Mouse (Mus musculus) C2C12 (cell line): ENCODE data around the gene Hes1. TPM values are rescaled to one million over a fixed set of nuclear protein-coding genes. Genes with fewer than 3 reads are reported as not detected.

ENCODE experiments used
- H3K27me3 ChIP-seq: one replicate; pipeline ENCODE4 v1.6.1; 2011; ENCODE audit not compliant: control insufficient read depth, insufficient read depth, insufficient read length
- H3K36me3 ChIP-seq: one replicate; pipeline ENCODE4 v1.6.1; 2011; ENCODE audit not compliant: control insufficient read depth, insufficient read depth
- H3K4me3 ChIP-seq: one replicate; pipeline ENCODE4 v1.5.1; 2011; ENCODE audit warnings: mild to moderate bottlenecking, control low read depth; ENCODE audit not compliant: poor library complexity, insufficient read depth, severe bottlenecking
- H3K79me2 ChIP-seq: one replicate; pipeline ENCODE4 v1.6.1; 2011; ENCODE audit not compliant: control insufficient read depth, insufficient read depth
- H3K79me3 ChIP-seq: one replicate; pipeline ENCODE4 v1.6.1; 2011; ENCODE audit warnings: low read depth, control low read depth
- H3ac ChIP-seq: one replicate; pipeline ENCODE3; 2011; ENCODE audit warnings: low read depth; ENCODE audit not compliant: control insufficient read depth, insufficient read length
- CEBPB ChIP-seq: IDR thresholded peaks from one replicate; pipeline ENCODE4 v1.6.1; 2011; ENCODE audit warnings: low read depth, mild to moderate bottlenecking, control low read depth, moderate library complexity
- CTCF ChIP-seq: IDR thresholded peaks from one replicate; pipeline ENCODE4 v1.5.1; 2011; ENCODE audit not compliant: control insufficient read depth, insufficient read depth, insufficient read length
- FOSL1 ChIP-seq: IDR thresholded peaks from one replicate; pipeline ENCODE4 v1.8.0; 2011; ENCODE audit warnings: mild to moderate bottlenecking, low read length; ENCODE audit not compliant: poor library complexity, insufficient read depth, severe bottlenecking
- MAX ChIP-seq: IDR thresholded peaks from one replicate; pipeline ENCODE4 v1.6.1; 2011; ENCODE audit warnings: mild to moderate bottlenecking, control low read depth
- MYOD1 ChIP-seq: IDR thresholded peaks from one replicate; pipeline ENCODE4 v1.6.1; 2011; ENCODE audit warnings: low read depth; ENCODE audit not compliant: control insufficient read depth, insufficient read length
- MYOG ChIP-seq: IDR thresholded peaks from one replicate; pipeline ENCODE4 v1.6.1; 2011; ENCODE audit not compliant: control insufficient read depth, insufficient read length; ENCODE audit errors: extremely low read depth
- USF1 ChIP-seq: IDR thresholded peaks from one replicate; pipeline ENCODE4 v1.6.1; 2011; ENCODE audit warnings: low read depth, mild to moderate bottlenecking, control low read depth, moderate library complexity
- polyA plus RNA-seq: library from polyadenylated mRNA; unstranded; fragments of >200 nt; fragmentation: generic; extraction: Trizol; gene quantifications from one replicate; pipeline ENCODE4 v1.2.1, GENCODE M21; 2012; ENCODE audit warnings: missing spikeins

Gene Hes1
- polyA plus RNA-seq, 1 experiment = 41.9 TPM

DNA sequence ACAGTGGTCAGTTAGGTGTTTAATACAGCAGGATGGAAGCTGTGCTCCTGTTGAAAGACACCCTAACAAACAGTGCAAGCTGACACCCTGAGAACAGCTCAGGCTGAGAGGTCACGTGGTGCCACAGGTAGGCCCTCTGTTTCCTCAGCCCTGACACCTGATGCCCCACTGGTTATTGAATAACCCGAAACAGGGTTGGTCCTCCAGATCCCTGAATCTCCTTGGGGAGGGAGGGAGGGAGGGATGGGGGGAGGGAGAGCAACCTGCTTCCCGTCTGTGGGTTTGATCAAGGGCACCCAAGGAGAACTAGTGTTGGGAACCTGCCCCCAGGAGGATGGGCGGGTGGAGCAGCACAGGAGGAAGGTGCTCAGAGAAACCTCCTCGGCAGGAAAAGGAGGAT, 18.6 kb upstream of the Hes1 start:
- H3ac ChIP-seq = no peak overlapping the region
- no peaks in the 10 kb centered on the region for H3K79me3 ChIP-seq
- H3K79me2 ChIP-seq = no peaks in the 10 kb centered on the region
- no peak overlapping the region for H3K4me3 ChIP-seq
- H3K36me3 ChIP-seq = no peaks in the 10 kb centered on the region
- H3K27me3 ChIP-seq = no peaks in the 10 kb centered on the region
- TF ChIP-seq CTCF = no peak
- no peak for TF ChIP-seq CEBPB
- TF ChIP-seq USF1 = no peak
- TF ChIP-seq MYOG = no peak
- TF ChIP-seq MAX = no peak
- no peak for TF ChIP-seq FOSL1
- no peak for TF ChIP-seq MYOD1

GRCm38 (mm10) chr16:30047010-30047409, 17.2 kb upstream of the Hes1 start:
- H3K79me2 ChIP-seq = no peaks in the 10 kb centered on the region
- no peak for TF ChIP-seq USF1
- TF ChIP-seq CEBPB = no peak
- TF ChIP-seq MYOG = no peak
- no peak for TF ChIP-seq CTCF
- TF ChIP-seq MYOD1 = no peak
- TF ChIP-seq MAX = no peak
- no peak for TF ChIP-seq FOSL1
- no peak overlapping the region for H3ac ChIP-seq
- H3K4me3 ChIP-seq = no peak overlapping the region
- H3K79me3 ChIP-seq = no peaks in the 10 kb centered on the region
- no peaks in the 10 kb centered on the region for H3K27me3 ChIP-seq
- H3K36me3 ChIP-seq = no peaks in the 10 kb centered on the region

GRCm38 (mm10) chr16:30047421-30047831, 16.8 kb upstream of the Hes1 start:
- Histone ChIP-seq H3K36me3 (no peaks in the 10 kb centered on the region), H3K79me2 (no peaks in the 10 kb centered on the region), H3K4me3 (no peak overlapping the region), H3ac (no peak overlapping the region), H3K79me3 (no peaks in the 10 kb centered on the region), H3K27me3 (no peaks in the 10 kb centered on the region)
- TF ChIP-seq MYOD1 (no peak), MYOG (no peak), MAX (no peak), CEBPB (no peak), FOSL1 (no peak), CTCF (no peak)

- Histone ChIP-seq H3K79me3 (no peaks in the 10 kb centered on the region), H3K36me3 (no peaks in the 10 kb centered on the region), H3ac (no peak overlapping the region), H3K27me3 (no peaks in the 10 kb centered on the region), H3K4me3 (no peak overlapping the region), H3K79me2 (no peaks in the 10 kb centered on the region)
- TF ChIP-seq CTCF = no peak
- no peak for TF ChIP-seq CEBPB
- no peak for TF ChIP-seq MAX
- no peak for TF ChIP-seq FOSL1
- TF ChIP-seq MYOG = no peak
- no peak for TF ChIP-seq USF1
- TF ChIP-seq MYOD1 = no peak
These were observed 13.3 kb upstream of the Hes1 start for GRCm38 (mm10) chr16:30050767-30051490.

DNA sequence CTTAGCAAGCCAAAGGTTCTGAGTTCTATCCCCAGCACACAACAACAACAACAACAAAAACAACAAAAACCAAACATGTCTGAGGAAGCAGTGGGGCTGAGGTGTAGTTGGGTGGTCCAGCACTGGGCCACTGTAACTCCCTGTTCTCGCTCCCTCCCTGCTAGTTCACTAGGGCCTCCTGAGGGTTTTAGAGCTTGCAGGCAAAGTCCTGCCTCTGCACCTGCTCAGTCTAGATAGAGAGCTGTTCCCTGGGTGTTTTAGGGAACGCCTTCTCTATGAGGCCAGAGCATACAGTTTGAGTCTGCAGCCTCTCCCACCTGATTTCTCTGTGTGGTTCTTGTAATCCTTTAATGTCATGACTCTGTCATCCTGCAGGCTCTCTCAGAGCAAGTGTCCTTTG, 11.9 kb upstream of the Hes1 start:
- Histone ChIP-seq H3K79me3 (no peaks in the 10 kb centered on the region), H3ac (no peak overlapping the region), H3K4me3 (no peak overlapping the region), H3K27me3 (no peaks in the 10 kb centered on the region), H3K79me2 (no peaks in the 10 kb centered on the region), H3K36me3 (no peaks in the 10 kb centered on the region)
- TF ChIP-seq MAX (no peak), MYOD1 (no peak), USF1 (no peak), CEBPB (no peak), MYOG (no peak), CTCF (no peak), FOSL1 (no peak)

DNA sequence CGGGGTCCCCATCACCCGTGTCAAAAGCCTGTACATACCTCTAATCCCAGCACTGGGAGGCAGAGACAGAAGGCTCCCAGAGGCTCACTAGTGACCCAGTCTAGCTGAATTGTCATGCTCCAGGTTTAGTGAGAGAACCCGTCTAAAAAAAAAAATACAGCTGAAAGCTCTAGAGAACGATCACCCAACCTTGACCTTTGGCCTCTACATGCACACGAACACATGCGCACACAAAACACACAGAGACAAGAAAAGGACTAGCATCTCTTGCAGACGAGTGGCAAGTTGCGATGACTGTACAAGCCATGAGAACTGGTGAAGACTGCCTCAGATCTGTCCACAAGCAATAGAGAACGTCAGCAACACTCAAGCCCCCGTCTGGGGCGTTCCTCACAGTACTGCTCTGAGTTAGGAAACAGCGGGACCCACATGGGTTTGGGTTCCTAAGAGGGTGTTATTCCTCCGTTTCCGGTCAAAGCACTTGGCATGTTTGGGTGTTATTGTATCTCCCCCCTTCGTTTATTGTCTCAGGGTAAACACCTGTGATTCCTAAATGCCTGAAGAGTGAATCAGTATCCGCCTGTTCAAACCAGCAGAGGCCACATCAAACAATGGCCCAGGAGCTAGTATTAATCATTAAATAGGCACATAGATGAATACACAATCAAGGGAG, 11.2 kb upstream of the Hes1 start:
- Histone ChIP-seq H3K4me3 (no peak overlapping the region), H3K27me3 (no peaks in the 10 kb centered on the region), H3ac (no peak overlapping the region), H3K36me3 (no peaks in the 10 kb centered on the region), H3K79me2 (no peaks in the 10 kb centered on the region), H3K79me3 (no peaks in the 10 kb centered on the region)
- TF ChIP-seq MYOG (no peak), CEBPB (no peak), FOSL1 (no peak), MYOD1 (no peak), CTCF (no peak)
